Comparison of ENCODE assay signal across 16 mouse cellular contexts in the genomic region with DNA sequence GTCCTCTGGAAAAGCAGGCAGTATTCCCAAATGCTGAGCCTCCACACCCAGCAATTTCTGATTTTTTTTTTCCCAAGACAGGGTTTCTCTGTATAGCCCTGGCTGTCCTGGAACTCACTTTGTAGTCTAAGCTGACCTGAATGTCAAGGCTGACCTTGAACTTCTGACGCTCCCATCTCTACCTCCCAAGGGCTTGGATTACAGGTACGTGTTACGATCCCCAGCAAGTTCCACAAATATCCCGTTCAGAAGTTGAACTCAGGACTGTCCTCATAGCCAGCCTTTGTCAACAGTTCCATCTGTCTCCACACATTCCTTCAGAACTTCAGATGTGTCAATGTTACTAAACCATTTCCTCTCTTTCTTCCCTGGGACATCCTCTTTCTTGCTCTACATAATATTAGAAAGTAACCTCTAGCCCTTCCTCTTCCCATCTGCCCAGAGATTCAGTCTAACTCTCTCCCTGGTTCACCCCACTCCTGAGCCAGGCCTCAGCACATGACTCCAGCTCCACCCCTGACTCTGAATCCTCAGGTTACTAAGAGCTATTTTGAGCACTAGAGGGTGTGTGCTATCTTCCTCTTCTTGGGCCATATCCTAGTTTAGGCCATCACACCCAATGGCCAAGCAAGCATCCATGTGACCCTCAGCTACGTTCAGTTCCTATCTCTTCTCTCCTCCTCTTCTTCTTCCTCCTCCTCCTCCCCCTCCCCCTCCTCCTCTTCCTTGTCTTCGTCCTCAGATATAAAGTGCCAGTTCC. TPM values are rescaled to one million over a fixed set of nuclear protein-coding genes. Genes with fewer than 3 reads are reported as not detected.
A peak's percentile ranks its signal among the peaks of the same experiment; 100 is the strongest.
DNase-seq lines count a peak whose midpoint lies in the region; ATAC-seq and TF ChIP-seq lines count a peak whose summit lies in the region.
"Had no signal": no experiment of that assay in that cellular context is flagged by ENCODE, and none has a peak within 500 bp of the region (broad histone marks: within the 10 kb centered on the region; RNA-seq: fewer than 3 reads in every experiment).

No protein-coding gene starts in this region.

- no peak overlapping the region for H3K4me2 ChIP-seq in heart, embryonic 13.5 days
- no peak overlapping the region for H3K4me2 ChIP-seq in hindbrain, embryonic 13.5 days
- H3K4me2 ChIP-seq: midbrain, embryonic 15.5 days had no signal

- TF ChIP-seq EP300 in MEL (IDR thresholded peaks at IDR 0.05; ENCODE audit: low read depth in 1 of 2, low read length in 2 of 2) = no peak

- H3K27ac ChIP-seq in MEL (ENCODE audit: control insufficient read depth, low read depth, low read length) (peak overlapping the region; percentile 59), macrophage (peak overlapping the region; percentile 85)
- H3K27ac ChIP-seq in heart, embryonic 13.5 days (replicated peaks) = peak overlapping the region; percentile 80
- no peak overlapping the region for H3K27ac ChIP-seq in hindbrain, embryonic 13.5 days
- H3K27ac ChIP-seq: midbrain, embryonic 15.5 days had no signal

- peak overlapping the region in 1 of 2 experiments; percentile 15; a peak in 1 of 4 replicates for H3K4me3 ChIP-seq in MEL (ENCODE audit: control insufficient read depth in 1 of 2, insufficient read depth in 1 of 2, low read depth in 2 of 2, low read length in 2 of 2)
- no peak overlapping the region for H3K4me3 ChIP-seq in heart, embryonic 13.5 days
- H3K4me3 ChIP-seq in macrophage (ENCODE audit: inconsistent target) = no peak overlapping the region
- H3K4me3 ChIP-seq in hindbrain, embryonic 13.5 days = no peak overlapping the region
- H3K4me3 ChIP-seq: erythroblast, embryonic 14.5 days; midbrain, embryonic 15.5 days had no signal

- peak in 1 of 2 experiments; percentile 41; a peak in 1 of 4 replicates for TF ChIP-seq POLR2A in MEL (IDR thresholded peaks at IDR 0.05; ENCODE audit: control insufficient read depth in 1 of 2, insufficient read depth in 1 of 2, low read depth in 1 of 2, low read length in 2 of 2, poor library complexity in 1 of 2)

- H3K79me2 ChIP-seq in MEL (ENCODE audit: control insufficient read depth, insufficient read depth, low read length, poor library complexity) = peaks cover 16% of the 10 kb centered on the region
- peaks cover 10% of the 10 kb centered on the region for H3K79me2 ChIP-seq in macrophage (ENCODE audit: inconsistent target)

- no peaks in the 10 kb centered on the region for H3K9me3 ChIP-seq in MEL (replicated peaks; ENCODE audit: insufficient read depth, low read length)
- H3K9me3 ChIP-seq in heart, embryonic 13.5 days = no peaks in the 10 kb centered on the region
- no peaks in the 10 kb centered on the region for H3K9me3 ChIP-seq in hindbrain, embryonic 13.5 days
- H3K9me3 ChIP-seq: midbrain, embryonic 15.5 days had no signal

- peaks cover 4 to 17% of the 10 kb centered on the region in 2 experiments for H3K4me1 ChIP-seq in MEL (ENCODE audit: control insufficient read depth in 1 of 2, insufficient read depth in 2 of 2, low read length in 2 of 2)
- H3K4me1 ChIP-seq in heart, embryonic 13.5 days = peaks cover 36% of the 10 kb centered on the region
- H3K4me1 ChIP-seq in hindbrain, embryonic 13.5 days (replicated peaks) = peaks cover 23% of the 10 kb centered on the region

- no peaks in the 10 kb centered on the region for H3K27me3 ChIP-seq in MEL (ENCODE audit: control insufficient read depth in 1 of 2, insufficient read depth in 2 of 2, low read length in 2 of 2)
- H3K27me3 ChIP-seq in heart, embryonic 13.5 days (replicated peaks) = no peaks in the 10 kb centered on the region
- H3K27me3 ChIP-seq in hindbrain, embryonic 13.5 days = no peaks in the 10 kb centered on the region
- H3K27me3 ChIP-seq: midbrain, embryonic 15.5 days had no signal

- TF ChIP-seq CTCF in MEL (IDR thresholded peaks at IDR 0.05 in 2 of 3, conservative IDR thresholded peaks at IDR 0.05 in 1 of 3; ENCODE audit: control insufficient read depth in 1 of 3, insufficient read depth in 1 of 3, low read depth in 2 of 3, low read length in 3 of 3, poor library complexity in 1 of 3, severe bottlenecking in 1 of 3) = no peak; a peak in 1 of 6 replicates

- 47% methylated on average over 6 of the region's 6 CpGs for WGBS in heart, embryonic 13.5 days
- 36% methylated on average over 5 of the region's 6 CpGs for WGBS in macrophage (ENCODE audit: missing documents)
- 84% methylated on average over 6 of the region's 6 CpGs for WGBS in hindbrain, embryonic 13.5 days

- ATAC-seq in heart, embryonic 13.5 days (ENCODE audit: extremely low read depth, insufficient number of reproducible peaks, low FRiP score, low TSS enrichment) = no peak
- ATAC-seq in hindbrain, embryonic 13.5 days (ENCODE audit: low FRiP score) = no peak
- ATAC-seq: CD4-positive, CD25-positive, alpha-beta regulatory T cell, adult 4 months; midbrain, embryonic 15.5 days had no signal

- TF ChIP-seq RAD21 in MEL (IDR thresholded peaks at IDR 0.05; ENCODE audit: low read depth, low read length) = no peak

- H3K9ac ChIP-seq in MEL (ENCODE audit: control insufficient read depth, low read depth, low read length, poor library complexity, severe bottlenecking) = peak overlapping the region; percentile 1; the same call in 1 of the 2 replicates
- H3K9ac ChIP-seq in heart, embryonic 13.5 days = no peak overlapping the region
- H3K9ac ChIP-seq in hindbrain, embryonic 13.5 days = no peak overlapping the region
- H3K9ac ChIP-seq: midbrain, embryonic 15.5 days had no signal

- DNase-seq in gastrocnemius, adult 8-10 months (ENCODE audit: low spot score in 2 of 2) = peak; percentile 38 to 65
- DNase-seq in gastrocnemius, postnatal 10 days = no peak
- DNase-seq in MEL (ENCODE audit: low read depth, low spot score) = peak; percentile 88
- no peak for DNase-seq in ovary, postnatal 10 days (ENCODE audit: low spot score)
- DNase-seq in urinary bladder, adult 18-20 months (ENCODE audit: low spot score in 2 of 2) = no peak
- DNase-seq: adrenal gland, postnatal 10 days; cerebellum, postnatal 36 days; kidney, postnatal 14 days; left cerebral cortex, postnatal 4 days had no signal

- peaks cover 0 to 10% of the 10 kb centered on the region in 2 experiments; a peak in 2 of 4 replicates for H3K36me3 ChIP-seq in MEL (ENCODE audit: control insufficient read depth in 1 of 2, insufficient read depth in 2 of 2, low read length in 2 of 2)
- no peaks in the 10 kb centered on the region for H3K36me3 ChIP-seq in heart, embryonic 13.5 days
- H3K36me3 ChIP-seq in macrophage (ENCODE audit: inconsistent target) = no peaks in the 10 kb centered on the region
- H3K36me3 ChIP-seq in hindbrain, embryonic 13.5 days = 0 out of 2 replicates have a peak, but pooled peaks cover under 1% of the 10 kb centered on the region
- H3K36me3 ChIP-seq: midbrain, embryonic 15.5 days had no signal

RNA-seq across cellular contexts. Expression of a gene that starts 3.7 kb away (rescaled TPM):
- total RNA-seq in gastrocnemius, adult 8-10 months (2022) = 10 to 100 TPM; 38.7 to 48.8 (median 43.2) TPM
- total RNA-seq in gastrocnemius, postnatal 10 days (2021) = 10 to 100 TPM; 47.3 to 50.9 TPM
- total RNA-seq in MEL (2012; rRNA removed) = 9.5 and 10.0 TPM in 2 replicates
- 10 to 100 TPM in 1 of 2 experiments, not detected in 1; 39.9 TPM for polyA plus RNA-seq in MEL (2012; ENCODE audit: insufficient read depth in 1 of 2, insufficient read length in 2 of 2, low read depth in 1 of 2, low replicate concordance in 2 of 2, missing spikeins in 1 of 2)
- polyA plus RNA-seq in heart, embryonic 13.5 days (2015; fragmentation: Nextera tagmentation; extraction: Ambion mirVana) = 8.8 and 9.4 TPM in 2 replicates
- total RNA-seq in macrophage (2018; cell fraction: chromatin; rRNA removed) = 100 to 1,000 TPM in 14 of 26 experiments, 10 to 100 TPM in 12; 50.9 to 167 (median 110) TPM
- 10 to 100 TPM; 21.8 to 48.7 (median 34.6) TPM for total RNA-seq in macrophage (2018; cell fraction: cytosol; rRNA removed)
- total RNA-seq in macrophage (2018; cell fraction: nucleus; rRNA removed) = 100 to 1,000 TPM in 2 of 26 experiments, 10 to 100 TPM in 24; 40.0 to 119 (median 63.2) TPM
- 23.3 to 29.3 TPM (median 26.0 TPM) in 3 replicates for polyA plus RNA-seq in macrophage (2018)
- 11.7 and 12.9 TPM in 2 replicates for polyA plus RNA-seq in hindbrain, embryonic 13.5 days (2015; fragmentation: Nextera tagmentation; extraction: Ambion mirVana)

RNA-seq across cellular contexts. Expression of a gene that starts 4.4 kb away (rescaled TPM):
- 100 to 1,000 TPM; 409 to 479 (median 445) TPM for total RNA-seq in gastrocnemius, adult 8-10 months (2022)
- 100 to 1,000 TPM; 170 to 198 TPM for total RNA-seq in gastrocnemius, postnatal 10 days (2021)
- total RNA-seq in MEL (2012; rRNA removed) = 6.8 and 7.7 TPM in 2 replicates
- polyA plus RNA-seq in MEL (2012; ENCODE audit: insufficient read depth in 1 of 2, insufficient read length in 2 of 2, low read depth in 1 of 2, low replicate concordance in 2 of 2, missing spikeins in 1 of 2) (10 to 100 TPM in 1 of 2 experiments, not detected in 1; 14.1 TPM), macrophage (2018) (20.5 to 35.2 TPM (median 25.5 TPM) in 3 replicates)
- polyA plus RNA-seq in heart, embryonic 13.5 days (2015; fragmentation: Nextera tagmentation; extraction: Ambion mirVana) = 11.8 and 12.6 TPM in 2 replicates
- total RNA-seq in macrophage (2018; cell fraction: chromatin; rRNA removed) = 100 to 1,000 TPM in 2 of 26 experiments, 10 to 100 TPM in 24; 13.3 to 122 (median 50.9) TPM
- total RNA-seq in macrophage (2018; cell fraction: cytosol; rRNA removed) = 10 to 100 TPM; 12.0 to 35.3 (median 21.6) TPM
- total RNA-seq in macrophage (2018; cell fraction: nucleus; rRNA removed) = 100 to 1,000 TPM in 3 of 26 experiments, 10 to 100 TPM in 23; 11.0 to 129 (median 43.5) TPM
- 31.1 and 37.6 TPM in 2 replicates for polyA plus RNA-seq in hindbrain, embryonic 13.5 days (2015; fragmentation: Nextera tagmentation; extraction: Ambion mirVana)

RNA-seq across cellular contexts. Expression of a gene that starts 27.9 kb away (rescaled TPM):
- not detected for total RNA-seq in gastrocnemius, adult 8-10 months (2022)
- total RNA-seq in gastrocnemius, postnatal 10 days (2021) = not detected
- total RNA-seq in MEL (2012; rRNA removed) = not detected in 2 replicates
- not detected for polyA plus RNA-seq in MEL (2012; ENCODE audit: insufficient read depth in 1 of 2, insufficient read length in 2 of 2, low read depth in 1 of 2, low replicate concordance in 2 of 2, missing spikeins in 1 of 2)
- 0.12 and 1.5 TPM in 2 replicates for polyA plus RNA-seq in heart, embryonic 13.5 days (2015; fragmentation: Nextera tagmentation; extraction: Ambion mirVana)
- under 1 TPM in 1 of 26 experiments, not detected in 25; 0.92 TPM for total RNA-seq in macrophage (2018; cell fraction: chromatin; rRNA removed)
- not detected for total RNA-seq in macrophage (2018; cell fraction: cytosol; rRNA removed)
- total RNA-seq in macrophage (2018; cell fraction: nucleus; rRNA removed) = not detected
- polyA plus RNA-seq in macrophage (2018) = not detected in 3 replicates
- polyA plus RNA-seq in hindbrain, embryonic 13.5 days (2015; fragmentation: Nextera tagmentation; extraction: Ambion mirVana) = not detected in 2 replicates
- polyA plus RNA-seq: CD4-positive, CD25-positive, alpha-beta regulatory T cell, adult 4 months; hindbrain, embryonic 11.5 days; midbrain, embryonic 15.5 days had no signal

RNA-seq across cellular contexts. Expression of a gene that starts 35.6 kb away (rescaled TPM):
- 100 to 1,000 TPM; 491 to 577 (median 541) TPM for total RNA-seq in gastrocnemius, adult 8-10 months (2022)
- 100 to 1,000 TPM; 483 to 549 TPM for total RNA-seq in gastrocnemius, postnatal 10 days (2021)
- total RNA-seq in MEL (2012; rRNA removed) = 161 and 187 TPM in 2 replicates
- 100 to 1,000 TPM; 133 to 256 TPM for polyA plus RNA-seq in MEL (2012; ENCODE audit: insufficient read depth in 1 of 2, insufficient read length in 2 of 2, low read depth in 1 of 2, low replicate concordance in 2 of 2, missing spikeins in 1 of 2)
- polyA plus RNA-seq in heart, embryonic 13.5 days (2015; fragmentation: Nextera tagmentation; extraction: Ambion mirVana) = 396 and 409 TPM in 2 replicates
- 100 to 1,000 TPM in 2 of 26 experiments, 10 to 100 TPM in 24; 40.6 to 106 (median 61.2) TPM for total RNA-seq in macrophage (2018; cell fraction: chromatin; rRNA removed)
- total RNA-seq in macrophage (2018; cell fraction: cytosol; rRNA removed) = 100 to 1,000 TPM; 102 to 144 (median 114) TPM
- 100 to 1,000 TPM in 6 of 26 experiments, 10 to 100 TPM in 20; 59.8 to 120 (median 88.4) TPM for total RNA-seq in macrophage (2018; cell fraction: nucleus; rRNA removed)
- polyA plus RNA-seq in macrophage (2018) = 94.4 to 128 TPM (median 100 TPM) in 3 replicates
- polyA plus RNA-seq in hindbrain, embryonic 13.5 days (2015; fragmentation: Nextera tagmentation; extraction: Ambion mirVana) = 232 and 235 TPM in 2 replicates

RNA-seq across cellular contexts. Expression of a gene that starts 38.1 kb away (rescaled TPM):
- total RNA-seq in gastrocnemius, adult 8-10 months (2022) = 10 to 100 TPM; 59.0 to 70.3 (median 63.5) TPM
- total RNA-seq in gastrocnemius, postnatal 10 days (2021) = 10 to 100 TPM; 50.7 to 51.3 TPM
- total RNA-seq in MEL (2012; rRNA removed) = 33.7 and 39.9 TPM in 2 replicates
- polyA plus RNA-seq in MEL (2012; ENCODE audit: insufficient read depth in 1 of 2, insufficient read length in 2 of 2, low read depth in 1 of 2, low replicate concordance in 2 of 2, missing spikeins in 1 of 2) (100 to 1,000 TPM; 166 to 249 TPM), macrophage (2018) (44.1 to 130 TPM (median 65.7 TPM) in 3 replicates)
- 58.0 and 63.9 TPM in 2 replicates for polyA plus RNA-seq in heart, embryonic 13.5 days (2015; fragmentation: Nextera tagmentation; extraction: Ambion mirVana)
- 10 to 100 TPM in 12 of 26 experiments, 1 to 10 TPM in 14; 2.0 to 21.4 (median 9.2) TPM for total RNA-seq in macrophage (2018; cell fraction: chromatin; rRNA removed)
- total RNA-seq in macrophage (2018; cell fraction: cytosol; rRNA removed) = 10 to 100 TPM; 33.5 to 58.9 (median 48.1) TPM
- total RNA-seq in macrophage (2018; cell fraction: nucleus; rRNA removed) = 10 to 100 TPM in 16 of 26 experiments, 1 to 10 TPM in 10; 5.7 to 22.4 (median 12.2) TPM
- polyA plus RNA-seq in hindbrain, embryonic 13.5 days (2015; fragmentation: Nextera tagmentation; extraction: Ambion mirVana) = 126 and 139 TPM in 2 replicates

Comparison
In these comparisons a context has a peak if more than half of its experiments do, and no peak if none do; other contexts are left out.
1. DNase-seq: peak in gastrocnemius, adult 8-10 months (2 of 2) and MEL (single experiment); none in gastrocnemius, postnatal 10 days (single experiment), ovary, postnatal 10 days (single experiment) and urinary bladder, adult 18-20 months (0 of 2).